Mouse (Mus musculus): ENCODE measurements around the gene Ripor3. TPM values are rescaled to one million over a fixed set of nuclear protein-coding genes. Genes with fewer than 3 reads are reported as not detected.

Ripor3 gene
- polyA plus RNA-seq, 1 experiment from 2014 or later = 3.8 TPM

DNA sequence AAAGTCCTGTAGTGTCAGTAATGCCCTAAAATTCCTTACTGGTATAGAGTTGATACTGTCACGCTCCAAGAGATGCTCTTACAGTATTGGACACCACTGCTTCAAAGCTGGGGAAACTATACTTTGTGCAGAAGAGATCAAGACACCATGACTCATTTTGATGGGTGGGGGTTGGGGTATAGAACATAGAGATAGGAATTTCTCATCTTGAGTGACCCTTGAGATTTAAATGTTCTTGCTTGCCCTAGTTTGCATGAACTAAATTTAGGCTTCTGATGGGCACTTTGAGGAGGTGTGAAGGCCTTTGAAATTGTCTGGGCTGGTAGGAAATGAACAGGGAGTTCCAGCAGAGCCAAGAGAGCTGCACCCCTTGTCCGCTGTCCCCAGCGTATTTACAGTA, 74.5 kb downstream of the Ripor3 start:
- no peak for DNase-seq (ENCODE audit: low spot score)
- Histone ChIP-seq H3K4me1 (replicated peaks; ENCODE audit: control insufficient read depth, insufficient read depth, low read length) (peaks cover 22% of the 10 kb centered on the region), H3K36me3 (ENCODE audit: control insufficient read depth, insufficient read depth, low read length) (no peaks in the 10 kb centered on the region), H3K9me3 (ENCODE audit: control insufficient read depth, low read length) (no peaks in the 10 kb centered on the region), H3K27ac (ENCODE audit: low read depth) (no peak overlapping the region), H3K9ac (ENCODE audit: low read length) (no peak overlapping the region), H3K4me2 (ENCODE audit: low read length) (no peak overlapping the region), H3K27me3 (replicated peaks; ENCODE audit: control insufficient read depth, insufficient read depth, low read length) (no peaks in the 10 kb centered on the region), H3K4me3 (ENCODE audit: low read depth, low read length) (no peak overlapping the region)
- 81% methylated on average over 3 of the region's 3 CpGs for WGBS
- ATAC-seq (replicated peaks; ENCODE audit: low FRiP score, low TSS enrichment, low read depth) = no peak

- ATAC-seq (replicated peaks; ENCODE audit: low FRiP score, low TSS enrichment, low read depth) (no peak), DNase-seq (ENCODE audit: low spot score) (no peak)
- 44% methylated on average over 7 of the region's 7 CpGs for WGBS
- Histone ChIP-seq H3K27ac (ENCODE audit: low read depth) (no peak overlapping the region), H3K4me1 (replicated peaks; ENCODE audit: control insufficient read depth, insufficient read depth, low read length) (peaks cover 19% of the 10 kb centered on the region), H3K36me3 (ENCODE audit: control insufficient read depth, insufficient read depth, low read length) (no peaks in the 10 kb centered on the region), H3K9me3 (ENCODE audit: control insufficient read depth, low read length) (no peaks in the 10 kb centered on the region), H3K4me3 (ENCODE audit: low read depth, low read length) (peak overlapping the region; percentile 74), H3K9ac (ENCODE audit: low read length) (peak overlapping the region; percentile 79), H3K27me3 (replicated peaks; ENCODE audit: control insufficient read depth, insufficient read depth, low read length) (no peaks in the 10 kb centered on the region), H3K4me2 (ENCODE audit: low read length) (peak overlapping the region; percentile 73)
These were observed 77.0 kb downstream of the Ripor3 start for GRCm38 (mm10) chr2:167933397-167933796.

DNA sequence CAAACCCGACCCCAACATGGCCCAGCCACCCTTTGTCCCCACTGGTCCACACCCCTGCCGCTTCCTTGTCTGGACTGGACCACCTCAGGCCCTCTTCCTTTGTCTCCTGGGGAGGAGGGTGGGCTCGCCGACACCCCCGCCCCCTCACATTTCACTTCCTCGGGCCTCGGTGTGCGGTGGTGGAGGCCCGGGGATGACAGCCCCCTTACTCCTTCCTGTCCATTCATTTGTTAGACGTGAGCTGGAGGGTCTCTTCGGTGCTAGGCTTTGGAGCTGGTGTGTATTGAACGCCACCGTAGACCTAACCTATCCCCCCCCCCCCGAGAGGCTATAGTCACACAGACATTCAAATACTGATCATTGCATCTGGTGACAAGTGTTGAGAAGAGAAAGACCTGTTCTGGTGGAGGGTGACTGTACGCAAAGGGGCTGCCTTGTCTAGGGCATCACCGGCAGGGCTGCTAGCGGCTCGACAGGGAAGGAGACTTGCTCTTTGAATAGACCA, 77.6 kb downstream of the Ripor3 start:
- peak; percentile 40 for ATAC-seq (replicated peaks; ENCODE audit: low FRiP score, low TSS enrichment, low read depth)
- Histone ChIP-seq H3K4me2 (ENCODE audit: low read length) (peak overlapping the region; percentile 73), H3K4me1 (replicated peaks; ENCODE audit: control insufficient read depth, insufficient read depth, low read length) (peaks cover 19% of the 10 kb centered on the region), H3K4me3 (ENCODE audit: low read depth, low read length) (peak overlapping the region; percentile 74), H3K9me3 (ENCODE audit: control insufficient read depth, low read length) (no peaks in the 10 kb centered on the region), H3K27me3 (replicated peaks; ENCODE audit: control insufficient read depth, insufficient read depth, low read length) (no peaks in the 10 kb centered on the region), H3K27ac (ENCODE audit: low read depth) (no peak overlapping the region), H3K36me3 (ENCODE audit: control insufficient read depth, insufficient read depth, low read length) (no peaks in the 10 kb centered on the region), H3K9ac (ENCODE audit: low read length) (peak overlapping the region; percentile 79)
- under 1% methylated on average over 18 of the region's 18 CpGs for whole genome bisulfite sequencing
- DNase-seq (ENCODE audit: low spot score) = no peak

DNA sequence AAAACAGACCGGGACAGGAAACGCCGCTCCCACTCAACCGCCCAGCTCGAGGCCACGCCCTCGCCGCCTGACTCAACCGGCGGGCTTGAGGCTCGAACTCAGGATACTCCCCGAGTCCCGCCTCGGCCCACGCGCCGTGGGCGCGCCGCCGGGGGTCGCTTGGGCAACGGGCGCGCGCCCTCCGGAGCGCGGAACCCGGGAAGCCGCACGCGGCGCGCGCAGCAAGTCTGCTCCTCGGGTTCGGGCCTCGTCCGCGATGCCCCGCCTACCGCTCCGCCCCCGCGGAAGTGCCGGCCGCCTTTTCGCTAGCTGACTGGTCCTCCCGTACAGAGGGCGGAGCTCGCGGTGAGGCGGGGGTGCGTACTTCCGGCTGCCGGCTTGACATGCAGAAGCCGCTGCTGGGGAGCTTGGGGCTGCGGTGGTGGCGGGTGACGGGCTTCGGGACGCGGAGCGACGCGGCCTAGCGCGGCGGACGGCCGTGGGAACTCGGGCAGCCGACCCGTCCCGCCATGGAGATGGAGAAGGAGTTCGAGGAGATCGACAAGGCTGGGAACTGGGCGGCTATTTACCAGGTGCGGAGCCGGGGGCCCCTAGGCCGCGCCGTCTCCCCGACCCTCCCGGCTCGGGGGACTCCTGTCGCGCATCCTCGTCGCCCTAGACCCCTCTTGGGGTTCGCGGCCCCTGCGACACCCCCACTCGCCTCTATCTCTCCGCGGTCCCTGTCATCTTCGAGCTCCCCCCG, 78.3 kb downstream of the Ripor3 start, which contains the start of gene Ptpn1:
Gene Ptpn1 (plus strand): TSS at position 73 of the 742 bp plus-strand sequence.
- peak within 1 kb of the TSS; percentile 74 for H3K4me3 ChIP-seq (ENCODE audit: low read depth, low read length)
- H3K27ac ChIP-seq (ENCODE audit: low read depth) = peak within 1 kb of the TSS; percentile 74
- no peaks in the 10 kb centered on the region for H3K27me3 ChIP-seq (replicated peaks; ENCODE audit: control insufficient read depth, insufficient read depth, low read length)
- WGBS = under 1% methylated on average over 96 of the region's 99 CpGs
- ATAC-seq (replicated peaks; ENCODE audit: low FRiP score, low TSS enrichment, low read depth) (peak; percentile 94), DNase-seq (ENCODE audit: low spot score) (peak; percentile 97)
- H3K9me3 ChIP-seq (ENCODE audit: control insufficient read depth, low read length) = no peaks in the 10 kb centered on the region
- peaks cover 19% of the 10 kb centered on the region for H3K4me1 ChIP-seq (replicated peaks; ENCODE audit: control insufficient read depth, insufficient read depth, low read length)
- H3K36me3 ChIP-seq (ENCODE audit: control insufficient read depth, insufficient read depth, low read length) = no peaks in the 10 kb centered on the region
- H3K4me2 ChIP-seq (ENCODE audit: low read length) = peak within 1 kb of the TSS; percentile 73
- peak within 1 kb of the TSS; percentile 79 for H3K9ac ChIP-seq (ENCODE audit: low read length)

DNA sequence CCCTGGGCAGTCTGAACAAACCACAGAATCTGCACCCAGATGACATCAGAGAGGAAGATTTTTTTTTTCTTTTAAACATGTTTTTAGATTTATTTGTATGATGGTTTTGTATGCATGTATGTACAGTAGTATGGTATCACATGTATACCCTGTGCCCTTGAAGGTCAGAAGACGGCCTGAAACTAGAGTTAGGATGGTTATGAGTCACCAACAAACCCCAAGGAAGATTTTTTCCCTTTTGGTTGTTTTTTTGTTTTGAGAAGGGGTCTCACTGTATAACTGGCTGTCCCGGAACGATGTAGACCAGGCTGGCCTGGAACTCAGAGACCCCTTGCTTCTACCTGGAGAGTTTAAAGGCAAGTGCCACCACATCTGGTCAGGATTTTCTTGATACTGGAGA, 79.4 kb downstream of the Ripor3 start:
- ATAC-seq (replicated peaks; ENCODE audit: low FRiP score, low TSS enrichment, low read depth) (no peak), DNase-seq (ENCODE audit: low spot score) (no peak)
- H3K27ac ChIP-seq (ENCODE audit: low read depth) = peak overlapping the region; percentile 74; the same call in 1 of the 2 replicates
- H3K36me3 ChIP-seq (ENCODE audit: control insufficient read depth, insufficient read depth, low read length) = no peaks in the 10 kb centered on the region
- peak overlapping the region; percentile 73 for H3K4me2 ChIP-seq (ENCODE audit: low read length)
- no peaks in the 10 kb centered on the region for H3K27me3 ChIP-seq (replicated peaks; ENCODE audit: control insufficient read depth, insufficient read depth, low read length)
- peaks cover 19% of the 10 kb centered on the region for H3K4me1 ChIP-seq (replicated peaks; ENCODE audit: control insufficient read depth, insufficient read depth, low read length)
- no peaks in the 10 kb centered on the region for H3K9me3 ChIP-seq (ENCODE audit: control insufficient read depth, low read length)
- peak overlapping the region; percentile 74; the same call in 1 of the 2 replicates for H3K4me3 ChIP-seq (ENCODE audit: low read depth, low read length)
- WGBS = 96% methylated on average over 3 of the region's 3 CpGs
- no peak overlapping the region for H3K9ac ChIP-seq (ENCODE audit: low read length)

Other genes starting within 250 kb of the Ripor3 start
- gene Ptpn1, start 78.6 kb downstream of the Ripor3 start, polyA plus RNA-seq (2014; fragmentation: Nextera tagmentation; extraction: Ambion mirVana) = 42.6 and 47.8 TPM in 2 replicates
- gene Pard6b, start 70.4 kb upstream of the Ripor3 start, polyA plus RNA-seq (2014; fragmentation: Nextera tagmentation; extraction: Ambion mirVana) = 20.0 and 21.6 TPM in 2 replicates
- gene Adnp, start 196.5 kb upstream of the Ripor3 start, polyA plus RNA-seq (2014; fragmentation: Nextera tagmentation; extraction: Ambion mirVana) = 3.1 and 3.2 TPM in 2 replicates
- 23.3 and 24.8 TPM in 2 replicates for gene Gm20716, start 219.7 kb upstream of the Ripor3 start, polyA plus RNA-seq (2014; fragmentation: Nextera tagmentation; extraction: Ambion mirVana)
- gene Dpm1, start 220.0 kb upstream of the Ripor3 start, polyA plus RNA-seq (2014; fragmentation: Nextera tagmentation; extraction: Ambion mirVana) = 76.4 and 76.8 TPM in 2 replicates
- gene Mocs3, start 220.0 kb upstream of the Ripor3 start, polyA plus RNA-seq (2014; fragmentation: Nextera tagmentation; extraction: Ambion mirVana) = 7.7 and 7.8 TPM in 2 replicates

Data from intestine, embryonic 14.5 days (tissue).